Mouse (Mus musculus): Measurements from ENCODE around the gene Med27. TPM values are rescaled to one million over a fixed set of nuclear protein-coding genes. Genes with fewer than 3 reads are reported as not detected.

The Med27 gene
- polyA plus RNA-seq, 1 experiment = 49.8 TPM

GRCm38 (mm10) chr2:29551816-29552585, 205.4 kb downstream of the Med27 start:
- Histone ChIP-seq H3ac (ENCODE audit: control insufficient read depth, insufficient read length, low read depth) (no peak overlapping the region), H3K4me3 (ENCODE audit: insufficient read depth, poor library complexity, severe bottlenecking) (no peak overlapping the region), H3K79me3 (ENCODE audit: low read depth) (no peaks in the 10 kb centered on the region), H3K79me2 (ENCODE audit: control insufficient read depth, insufficient read depth) (no peaks in the 10 kb centered on the region), H3K36me3 (ENCODE audit: control insufficient read depth, insufficient read depth) (no peaks in the 10 kb centered on the region), H3K27me3 (ENCODE audit: control insufficient read depth, insufficient read depth, insufficient read length) (peaks cover 10% of the 10 kb centered on the region)
- no peak for TF ChIP-seq MYOD1 (IDR thresholded peaks at IDR 0.05; ENCODE audit: control insufficient read depth, insufficient read length, low read depth)
- no peak for TF ChIP-seq MYOG (IDR thresholded peaks at IDR 0.05; ENCODE audit: control insufficient read depth, extremely low read depth, insufficient read length)
- no peak for TF ChIP-seq USF1 (IDR thresholded peaks at IDR 0.05; ENCODE audit: low read depth)
- TF ChIP-seq CEBPB (IDR thresholded peaks at IDR 0.05; ENCODE audit: low read depth) = no peak
- TF ChIP-seq CTCF (IDR thresholded peaks at IDR 0.05; ENCODE audit: control insufficient read depth, insufficient read depth, insufficient read length) = no peak
- no peak for TF ChIP-seq FOSL1 (IDR thresholded peaks at IDR 0.05; ENCODE audit: insufficient read depth, low read length, poor library complexity, severe bottlenecking)
- no peak for TF ChIP-seq MAX (IDR thresholded peaks at IDR 0.05)

- H3K27me3 ChIP-seq (ENCODE audit: control insufficient read depth, insufficient read depth, insufficient read length) = peaks cover 16% of the 10 kb centered on the region
- no peaks in the 10 kb centered on the region for H3K36me3 ChIP-seq (ENCODE audit: control insufficient read depth, insufficient read depth)
- no peaks in the 10 kb centered on the region for H3K79me3 ChIP-seq (ENCODE audit: low read depth)
- no peak overlapping the region for H3ac ChIP-seq (ENCODE audit: control insufficient read depth, insufficient read length, low read depth)
- no peak for TF ChIP-seq CEBPB (IDR thresholded peaks at IDR 0.05; ENCODE audit: low read depth)
- TF ChIP-seq MAX (IDR thresholded peaks at IDR 0.05) = no peak
- TF ChIP-seq MYOG (IDR thresholded peaks at IDR 0.05; ENCODE audit: control insufficient read depth, extremely low read depth, insufficient read length) = no peak
- TF ChIP-seq FOSL1 (IDR thresholded peaks at IDR 0.05; ENCODE audit: insufficient read depth, low read length, poor library complexity, severe bottlenecking) = no peak
- TF ChIP-seq USF1 (IDR thresholded peaks at IDR 0.05; ENCODE audit: low read depth) = no peak
- TF ChIP-seq MYOD1 (IDR thresholded peaks at IDR 0.05; ENCODE audit: control insufficient read depth, insufficient read length, low read depth) = no peak
- TF ChIP-seq CTCF (IDR thresholded peaks at IDR 0.05; ENCODE audit: control insufficient read depth, insufficient read depth, insufficient read length) = no peak
- H3K4me3 ChIP-seq (ENCODE audit: insufficient read depth, poor library complexity, severe bottlenecking) = no peak overlapping the region
- H3K79me2 ChIP-seq (ENCODE audit: control insufficient read depth, insufficient read depth) = no peaks in the 10 kb centered on the region
Measured at GRCm38 (mm10) chr2:29553945-29554634, 207.5 kb downstream of the Med27 start.

GRCm38 (mm10) chr2:29558561-29558960, 211.9 kb downstream of the Med27 start:
- Histone ChIP-seq H3K36me3 (ENCODE audit: control insufficient read depth, insufficient read depth) (no peaks in the 10 kb centered on the region), H3K4me3 (ENCODE audit: insufficient read depth, poor library complexity, severe bottlenecking) (no peak overlapping the region), H3K79me3 (ENCODE audit: low read depth) (no peaks in the 10 kb centered on the region), H3K79me2 (ENCODE audit: control insufficient read depth, insufficient read depth) (no peaks in the 10 kb centered on the region), H3K27me3 (ENCODE audit: control insufficient read depth, insufficient read depth, insufficient read length) (peaks cover 27% of the 10 kb centered on the region), H3ac (ENCODE audit: control insufficient read depth, insufficient read length, low read depth) (no peak overlapping the region)
- TF ChIP-seq FOSL1 (IDR thresholded peaks at IDR 0.05; ENCODE audit: insufficient read depth, low read length, poor library complexity, severe bottlenecking) (no peak), CEBPB (IDR thresholded peaks at IDR 0.05; ENCODE audit: low read depth) (no peak), USF1 (IDR thresholded peaks at IDR 0.05; ENCODE audit: low read depth) (no peak), MYOD1 (IDR thresholded peaks at IDR 0.05; ENCODE audit: control insufficient read depth, insufficient read length, low read depth) (no peak), MYOG (IDR thresholded peaks at IDR 0.05; ENCODE audit: control insufficient read depth, extremely low read depth, insufficient read length) (no peak), MAX (IDR thresholded peaks at IDR 0.05) (no peak), CTCF (IDR thresholded peaks at IDR 0.05; ENCODE audit: control insufficient read depth, insufficient read depth, insufficient read length) (no peak)

GRCm38 (mm10) chr2:29559955-29560354, 213.3 kb downstream of the Med27 start:
- Histone ChIP-seq H3K27me3 (ENCODE audit: control insufficient read depth, insufficient read depth, insufficient read length) (peaks cover 31% of the 10 kb centered on the region), H3K4me3 (ENCODE audit: insufficient read depth, poor library complexity, severe bottlenecking) (no peak overlapping the region), H3K36me3 (ENCODE audit: control insufficient read depth, insufficient read depth) (no peaks in the 10 kb centered on the region), H3K79me3 (ENCODE audit: low read depth) (no peaks in the 10 kb centered on the region), H3K79me2 (ENCODE audit: control insufficient read depth, insufficient read depth) (no peaks in the 10 kb centered on the region), H3ac (ENCODE audit: control insufficient read depth, insufficient read length, low read depth) (no peak overlapping the region)
- TF ChIP-seq FOSL1 (IDR thresholded peaks at IDR 0.05; ENCODE audit: insufficient read depth, low read length, poor library complexity, severe bottlenecking) = no peak
- TF ChIP-seq MAX (IDR thresholded peaks at IDR 0.05) = no peak
- no peak for TF ChIP-seq MYOD1 (IDR thresholded peaks at IDR 0.05; ENCODE audit: control insufficient read depth, insufficient read length, low read depth)
- TF ChIP-seq USF1 (IDR thresholded peaks at IDR 0.05; ENCODE audit: low read depth) = no peak
- TF ChIP-seq CTCF (IDR thresholded peaks at IDR 0.05; ENCODE audit: control insufficient read depth, insufficient read depth, insufficient read length) = no peak
- TF ChIP-seq MYOG (IDR thresholded peaks at IDR 0.05; ENCODE audit: control insufficient read depth, extremely low read depth, insufficient read length) = no peak
- no peak for TF ChIP-seq CEBPB (IDR thresholded peaks at IDR 0.05; ENCODE audit: low read depth)

GRCm38 (mm10) chr2:29561468-29561867, 214.8 kb downstream of the Med27 start:
- no peak for TF ChIP-seq FOSL1 (IDR thresholded peaks at IDR 0.05; ENCODE audit: insufficient read depth, low read length, poor library complexity, severe bottlenecking)
- TF ChIP-seq MYOD1 (IDR thresholded peaks at IDR 0.05; ENCODE audit: control insufficient read depth, insufficient read length, low read depth) = no peak
- TF ChIP-seq CTCF (IDR thresholded peaks at IDR 0.05; ENCODE audit: control insufficient read depth, insufficient read depth, insufficient read length) = no peak
- TF ChIP-seq MAX (IDR thresholded peaks at IDR 0.05) = no peak
- TF ChIP-seq CEBPB (IDR thresholded peaks at IDR 0.05; ENCODE audit: low read depth) = no peak
- no peak for TF ChIP-seq USF1 (IDR thresholded peaks at IDR 0.05; ENCODE audit: low read depth)
- Histone ChIP-seq H3ac (ENCODE audit: control insufficient read depth, insufficient read length, low read depth) (no peak overlapping the region), H3K36me3 (ENCODE audit: control insufficient read depth, insufficient read depth) (no peaks in the 10 kb centered on the region), H3K79me3 (ENCODE audit: low read depth) (no peaks in the 10 kb centered on the region), H3K4me3 (ENCODE audit: insufficient read depth, poor library complexity, severe bottlenecking) (no peak overlapping the region), H3K79me2 (ENCODE audit: control insufficient read depth, insufficient read depth) (no peaks in the 10 kb centered on the region), H3K27me3 (ENCODE audit: control insufficient read depth, insufficient read depth, insufficient read length) (peaks cover 43% of the 10 kb centered on the region)
